Mouse (Mus musculus) C2C12 (cell line): ENCODE measurements at regions not wholly inside any gene's neighbourhood (a gene's known extent, or its start where the extent isn't known, plus 50 kb on each side); places are given as distances from the start of the nearest gene placed in this dataset.

ENCODE experiments used
- H3K27me3 ChIP-seq: one replicate; pipeline ENCODE4 v1.6.1; 2011; ENCODE audit not compliant: control insufficient read depth, insufficient read depth, insufficient read length
- H3K36me3 ChIP-seq: one replicate; pipeline ENCODE4 v1.6.1; 2011; ENCODE audit not compliant: control insufficient read depth, insufficient read depth
- H3K4me3 ChIP-seq: one replicate; pipeline ENCODE4 v1.5.1; 2011; ENCODE audit warnings: mild to moderate bottlenecking, control low read depth; ENCODE audit not compliant: poor library complexity, insufficient read depth, severe bottlenecking
- H3K79me2 ChIP-seq: one replicate; pipeline ENCODE4 v1.6.1; 2011; ENCODE audit not compliant: control insufficient read depth, insufficient read depth
- H3K79me3 ChIP-seq: one replicate; pipeline ENCODE4 v1.6.1; 2011; ENCODE audit warnings: low read depth, control low read depth
- H3ac ChIP-seq: one replicate; pipeline ENCODE3; 2011; ENCODE audit warnings: low read depth; ENCODE audit not compliant: control insufficient read depth, insufficient read length
- CEBPB ChIP-seq: IDR thresholded peaks from one replicate; pipeline ENCODE4 v1.6.1; 2011; ENCODE audit warnings: low read depth, mild to moderate bottlenecking, control low read depth, moderate library complexity
- CTCF ChIP-seq: IDR thresholded peaks from one replicate; pipeline ENCODE4 v1.5.1; 2011; ENCODE audit not compliant: control insufficient read depth, insufficient read depth, insufficient read length
- FOSL1 ChIP-seq: IDR thresholded peaks from one replicate; pipeline ENCODE4 v1.8.0; 2011; ENCODE audit warnings: mild to moderate bottlenecking, low read length; ENCODE audit not compliant: poor library complexity, insufficient read depth, severe bottlenecking
- MAX ChIP-seq: IDR thresholded peaks from one replicate; pipeline ENCODE4 v1.6.1; 2011; ENCODE audit warnings: mild to moderate bottlenecking, control low read depth
- MYOD1 ChIP-seq: IDR thresholded peaks from one replicate; pipeline ENCODE4 v1.6.1; 2011; ENCODE audit warnings: low read depth; ENCODE audit not compliant: control insufficient read depth, insufficient read length
- MYOG ChIP-seq: IDR thresholded peaks from one replicate; pipeline ENCODE4 v1.6.1; 2011; ENCODE audit not compliant: control insufficient read depth, insufficient read length; ENCODE audit errors: extremely low read depth
- USF1 ChIP-seq: IDR thresholded peaks from one replicate; pipeline ENCODE4 v1.6.1; 2011; ENCODE audit warnings: low read depth, mild to moderate bottlenecking, control low read depth, moderate library complexity

GRCm38 (mm10) chr16:87783561-87784304 is 85.0 kb downstream of the Bach1 start:
- no peaks in the 10 kb centered on the region for H3K79me3 ChIP-seq
- H3K27me3 ChIP-seq = peaks cover 3% of the 10 kb centered on the region
- TF ChIP-seq FOSL1 = no peak
- H3ac ChIP-seq = no peak overlapping the region
- no peaks in the 10 kb centered on the region for H3K79me2 ChIP-seq
- no peaks in the 10 kb centered on the region for H3K36me3 ChIP-seq
- H3K4me3 ChIP-seq = no peak overlapping the region

- Histone ChIP-seq H3K4me3 (no peak overlapping the region), H3K36me3 (no peaks in the 10 kb centered on the region), H3K79me2 (no peaks in the 10 kb centered on the region), H3K27me3 (peaks cover 3% of the 10 kb centered on the region), H3ac (no peak overlapping the region), H3K79me3 (no peaks in the 10 kb centered on the region)
- TF ChIP-seq MYOG = no peak
- no peak for TF ChIP-seq CTCF
- TF ChIP-seq MAX = no peak
- no peak for TF ChIP-seq FOSL1
- TF ChIP-seq MYOD1 = no peak
- no peak for TF ChIP-seq CEBPB
- TF ChIP-seq USF1 = no peak
Observed at GRCm38 (mm10) chr16:87784405-87784994, 85.8 kb downstream of the Bach1 start.

GRCm38 (mm10) chr16:87789539-87789938 is 90.8 kb downstream of the Bach1 start:
- H3K79me2 ChIP-seq = no peaks in the 10 kb centered on the region
- no peak overlapping the region for H3K4me3 ChIP-seq
- H3ac ChIP-seq = no peak overlapping the region
- no peak for TF ChIP-seq CEBPB
- no peak for TF ChIP-seq CTCF
- TF ChIP-seq FOSL1 = no peak
- no peak for TF ChIP-seq MYOD1
- TF ChIP-seq MAX = no peak
- TF ChIP-seq USF1 = no peak
- no peak for TF ChIP-seq MYOG
- H3K27me3 ChIP-seq = peaks cover 3% of the 10 kb centered on the region
- H3K36me3 ChIP-seq = no peaks in the 10 kb centered on the region
- H3K79me3 ChIP-seq = no peaks in the 10 kb centered on the region

- no peaks in the 10 kb centered on the region for H3K79me2 ChIP-seq
- H3K79me3 ChIP-seq = no peaks in the 10 kb centered on the region
Observed at GRCm38 (mm10) chr16:87789957-87790356, 91.2 kb downstream of the Bach1 start.

GRCm38 (mm10) chr16:87796514-87797248 is 97.9 kb downstream of the Bach1 start:
- H3K36me3 ChIP-seq = no peaks in the 10 kb centered on the region
- H3ac ChIP-seq = no peak overlapping the region
- H3K79me2 ChIP-seq = no peaks in the 10 kb centered on the region
- no peaks in the 10 kb centered on the region for H3K79me3 ChIP-seq
- TF ChIP-seq MYOD1 (no peak), CTCF (no peak), MAX (no peak), FOSL1 (no peak), CEBPB (no peak), MYOG (no peak), USF1 (no peak)
- H3K4me3 ChIP-seq = no peak overlapping the region
- H3K27me3 ChIP-seq = no peaks in the 10 kb centered on the region

More at GRCm38 (mm10) chr16:87789957-87790356, 91.2 kb downstream of the Bach1 start:
- H3K36me3 ChIP-seq = no peaks in the 10 kb centered on the region
- H3K27me3 ChIP-seq = peaks cover 3% of the 10 kb centered on the region
- no peak overlapping the region for H3K4me3 ChIP-seq
- no peak for TF ChIP-seq MAX
- no peak for TF ChIP-seq CEBPB
- TF ChIP-seq MYOD1 = no peak
- no peak for TF ChIP-seq MYOG
- TF ChIP-seq FOSL1 = no peak
- no peak for TF ChIP-seq USF1
- H3ac ChIP-seq = no peak overlapping the region

GRCm38 (mm10) chr16:87802317-87802716 is 103.6 kb downstream of the Bach1 start:
- TF ChIP-seq MAX (no peak), FOSL1 (no peak), MYOG (no peak), MYOD1 (no peak), CTCF (no peak), CEBPB (no peak), USF1 (no peak)
- Histone ChIP-seq H3K79me3 (no peaks in the 10 kb centered on the region), H3K79me2 (no peaks in the 10 kb centered on the region)

More at GRCm38 (mm10) chr16:87802317-87802716, 103.6 kb downstream of the Bach1 start:
- Histone ChIP-seq H3K4me3 (no peak overlapping the region), H3ac (no peak overlapping the region), H3K27me3 (no peaks in the 10 kb centered on the region), H3K36me3 (no peaks in the 10 kb centered on the region)
